Mouse (Mus musculus) erythroblast, embryonic 14.5 days (primary cell): ENCODE measurements around the gene Gm8281.
"Not testable (repeated sequence)": the region's sequence is repeated elsewhere in the genome, so short reads cannot be mapped to it uniquely, and the experiment has no call there.

Source experiments
- GATA1 ChIP-seq: IDR thresholded peaks from 2 replicates; pipeline ENCODE4 v1.6.1; 2012; ENCODE audit warnings: low read length, inconsistent platforms, mixed read lengths
- TAL1 ChIP-seq: IDR thresholded peaks from 3 replicates; pipeline ENCODE4 v1.6.1; 2012; ENCODE audit warnings: low read length, inconsistent platforms, mixed read lengths

DNA sequence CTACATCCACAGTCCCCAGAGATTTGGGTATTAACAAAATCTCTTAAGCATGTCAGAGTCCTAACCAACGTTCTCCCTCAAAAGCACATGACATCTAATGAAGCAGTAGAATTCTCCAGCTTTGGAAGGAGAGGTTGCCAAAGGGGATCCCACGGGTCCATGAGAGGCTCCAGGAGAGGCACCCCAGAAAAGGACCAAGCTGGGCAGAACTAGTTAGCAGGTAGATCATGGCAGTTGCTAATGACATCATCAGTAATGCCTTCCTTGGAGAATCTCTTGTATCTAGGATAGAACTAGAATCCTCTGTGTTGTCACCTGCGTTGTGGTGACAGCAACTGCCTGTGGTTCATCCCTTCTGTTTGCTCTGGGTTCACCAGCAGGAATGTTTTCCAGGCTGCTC, 20.5 kb upstream of the Gm8281 start, which contains the start of gene 4930555G01Rik:
- TF ChIP-seq TAL1, GATA1: not testable (repeated sequence)
